ENCODE assay signal across 16 mouse cellular contexts in the genomic region with DNA sequence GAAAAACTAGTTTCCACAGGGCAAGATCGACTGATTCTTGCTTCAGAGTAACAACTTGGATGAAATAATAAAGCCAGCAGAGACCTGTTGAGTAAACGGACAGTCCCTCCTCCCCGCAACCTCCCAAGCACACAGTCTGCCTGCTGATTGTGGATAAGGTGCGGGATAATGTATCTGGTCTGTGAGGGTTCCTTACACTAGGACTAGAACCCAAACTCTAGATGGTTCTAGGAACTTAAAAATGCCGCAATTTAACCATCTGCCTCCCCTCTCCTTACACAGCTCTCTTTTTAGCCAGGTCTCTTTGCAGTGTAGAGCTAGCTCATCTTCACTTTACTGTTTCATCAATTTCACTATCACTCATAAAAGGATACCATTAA. TPM values are rescaled to one million over a fixed set of nuclear protein-coding genes. Genes with fewer than 3 reads are reported as not detected.
DNase-seq lines count a peak whose midpoint lies in the region; ATAC-seq lines count a peak whose summit lies in the region.
"Had no signal": no experiment of that assay in that cellular context is flagged by ENCODE, and none has a peak within 500 bp of the region (broad histone marks: within the 10 kb centered on the region; RNA-seq: fewer than 3 reads in every experiment).

No protein-coding gene starts in this region.

- no peaks in the 10 kb centered on the region for H3K27me3 ChIP-seq in embryonic facial prominence, embryonic 11.5 days (ENCODE audit: control insufficient read depth, insufficient read depth, low read length)
- no peaks in the 10 kb centered on the region; the same call in 1 of the 2 replicates for H3K27me3 ChIP-seq in forebrain, embryonic 11.5 days (ENCODE audit: control insufficient read depth, insufficient read depth, low read length)
- no peaks in the 10 kb centered on the region for H3K27me3 ChIP-seq in hindbrain, embryonic 15.5 days
- 0 out of 2 replicates have a peak, but pooled peaks cover 3% of the 10 kb centered on the region for H3K27me3 ChIP-seq in midbrain, embryonic 13.5 days
- H3K27me3 ChIP-seq: CH12.LX had no signal

- no peak for DNase-seq in embryonic facial prominence, embryonic 11.5 days (ENCODE audit: low spot score)
- no peak for DNase-seq in forebrain, embryonic 11.5 days (ENCODE audit: low spot score)
- DNase-seq in ovary, postnatal 10 days (ENCODE audit: low spot score), result no peak
- no peak for DNase-seq in thymus, postnatal 4 days
- no peak for DNase-seq in right cerebral cortex, postnatal 14 days
- DNase-seq in left cerebral cortex, adult 11 months (ENCODE audit: low spot score), result no peak
- DNase-seq: adrenal gland, adult 8-10 months; gastrocnemius, postnatal 36 days; heart, postnatal 36 days; kidney, postnatal 36 days had no signal

- H3K4me1 ChIP-seq in embryonic facial prominence, embryonic 11.5 days (ENCODE audit: control insufficient read depth, insufficient read depth, low read length), result no peaks in the 10 kb centered on the region
- peaks cover 7% of the 10 kb centered on the region; the same call in 1 of the 2 replicates for H3K4me1 ChIP-seq in forebrain, embryonic 11.5 days (replicated peaks; ENCODE audit: control insufficient read depth, insufficient read depth, low read length)
- H3K4me1 ChIP-seq in hindbrain, embryonic 15.5 days (replicated peaks), result peaks cover 15% of the 10 kb centered on the region
- H3K4me1 ChIP-seq in midbrain, embryonic 13.5 days (replicated peaks), result peaks cover 16% of the 10 kb centered on the region

- H3K9me3 ChIP-seq in embryonic facial prominence, embryonic 11.5 days (replicated peaks; ENCODE audit: control insufficient read depth, low read length), result no peaks in the 10 kb centered on the region
- no peaks in the 10 kb centered on the region for H3K9me3 ChIP-seq in forebrain, embryonic 11.5 days (ENCODE audit: control insufficient read depth, low read length)
- H3K9me3 ChIP-seq in hindbrain, embryonic 15.5 days, result no peaks in the 10 kb centered on the region
- no peaks in the 10 kb centered on the region; the same call in 1 of the 2 replicates for H3K9me3 ChIP-seq in midbrain, embryonic 13.5 days

- peak; percentile 29; the same call in 1 of the 2 replicates for ATAC-seq in embryonic facial prominence, embryonic 11.5 days (replicated peaks; ENCODE audit: insufficient number of reproducible peaks, low FRiP score, low TSS enrichment, low read depth)
- peak; percentile 68 for ATAC-seq in forebrain, embryonic 11.5 days (replicated peaks; ENCODE audit: low FRiP score)
- ATAC-seq in hindbrain, embryonic 15.5 days (ENCODE audit: low FRiP score, low read depth), result peak; percentile 72
- ATAC-seq in midbrain, embryonic 13.5 days, result peak; percentile 77
- ATAC-seq: Patski had no signal

- H3K4me2 ChIP-seq in embryonic facial prominence, embryonic 11.5 days (ENCODE audit: low read depth, low read length), result no peak overlapping the region
- peak overlapping the region; percentile 11; the same call in 1 of the 2 replicates for H3K4me2 ChIP-seq in forebrain, embryonic 11.5 days (ENCODE audit: low read depth, low read length, severe bottlenecking)
- peak overlapping the region; percentile 49 for H3K4me2 ChIP-seq in hindbrain, embryonic 15.5 days
- H3K4me2 ChIP-seq in midbrain, embryonic 13.5 days (replicated peaks), result peak overlapping the region; percentile 45
- H3K4me2 ChIP-seq: lung, embryonic 14.5 days had no signal

- H3K4me3 ChIP-seq in embryonic facial prominence, embryonic 11.5 days (ENCODE audit: low read depth, low read length), result no peak overlapping the region
- H3K4me3 ChIP-seq in forebrain, embryonic 11.5 days (ENCODE audit: low read depth, low read length), result no peak overlapping the region
- H3K4me3 ChIP-seq in hindbrain, embryonic 15.5 days, result peak overlapping the region; percentile 5; the same call in 1 of the 2 replicates
- H3K4me3 ChIP-seq in midbrain, embryonic 13.5 days (replicated peaks), result peak overlapping the region; percentile 20; the same call in 1 of the 2 replicates

- H3K27ac ChIP-seq in embryonic facial prominence, embryonic 11.5 days (replicated peaks; ENCODE audit: low read depth, low read length), result no peak overlapping the region
- peak overlapping the region; percentile 37; the same call in 1 of the 2 replicates for H3K27ac ChIP-seq in forebrain, embryonic 11.5 days (ENCODE audit: low read depth, low read length)
- peak overlapping the region; percentile 70 for H3K27ac ChIP-seq in hindbrain, embryonic 15.5 days (replicated peaks)
- peak overlapping the region; percentile 63; the same call in 1 of the 2 replicates for H3K27ac ChIP-seq in midbrain, embryonic 13.5 days
- H3K27ac ChIP-seq: stomach, postnatal 0 days had no signal

- no peak overlapping the region for H3K9ac ChIP-seq in embryonic facial prominence, embryonic 11.5 days (replicated peaks; ENCODE audit: low read length)
- no peak overlapping the region; the same call in 1 of the 2 replicates for H3K9ac ChIP-seq in forebrain, embryonic 11.5 days (ENCODE audit: low read length)
- H3K9ac ChIP-seq in hindbrain, embryonic 15.5 days, result no peak overlapping the region
- H3K9ac ChIP-seq in midbrain, embryonic 13.5 days (replicated peaks), result no peak overlapping the region
- H3K9ac ChIP-seq: lung, embryonic 14.5 days had no signal

- 39% methylated on average over 5 of the region's 5 CpGs for WGBS in embryonic facial prominence, embryonic 11.5 days
- 19% methylated on average over 5 of the region's 5 CpGs for WGBS in forebrain, embryonic 11.5 days
- WGBS in hindbrain, embryonic 15.5 days, result 17% methylated on average over 5 of the region's 5 CpGs
- WGBS in midbrain, embryonic 13.5 days, result 14% methylated on average over 5 of the region's 5 CpGs

- H3K36me3 ChIP-seq in embryonic facial prominence, embryonic 11.5 days (replicated peaks; ENCODE audit: control insufficient read depth, insufficient read depth, low read depth, low read length), result no peaks in the 10 kb centered on the region
- no peaks in the 10 kb centered on the region for H3K36me3 ChIP-seq in forebrain, embryonic 11.5 days (ENCODE audit: control insufficient read depth, insufficient read depth, low read length)
- H3K36me3 ChIP-seq in hindbrain, embryonic 15.5 days, result no peaks in the 10 kb centered on the region
- H3K36me3 ChIP-seq in midbrain, embryonic 13.5 days, result no peaks in the 10 kb centered on the region

RNA-seq across cellular contexts. Expression of a gene that starts 18.8 kb away (rescaled TPM):
- 0.21 and 0.32 TPM in 2 replicates for polyA plus RNA-seq in embryonic facial prominence, embryonic 11.5 days (2014; fragmentation: Nextera tagmentation; extraction: Ambion mirVana)
- 0.37 and 0.71 TPM in 2 replicates for polyA plus RNA-seq in forebrain, embryonic 11.5 days (2014; fragmentation: Nextera tagmentation; extraction: Ambion mirVana)
- 0.30 and 0.60 TPM in 2 replicates for polyA plus RNA-seq in hindbrain, embryonic 15.5 days (2015; fragmentation: Nextera tagmentation; extraction: Ambion mirVana)
- polyA plus RNA-seq in midbrain, embryonic 13.5 days (2015; fragmentation: Nextera tagmentation; extraction: Ambion mirVana), result 0.40 and 1.1 TPM in 2 replicates

RNA-seq across cellular contexts. Expression of a gene that starts 33.8 kb away (rescaled TPM):
- polyA plus RNA-seq in embryonic facial prominence, embryonic 11.5 days (2014; fragmentation: Nextera tagmentation; extraction: Ambion mirVana), result 7.8 and 9.1 TPM in 2 replicates
- 15.3 and 19.9 TPM in 2 replicates for polyA plus RNA-seq in forebrain, embryonic 11.5 days (2014; fragmentation: Nextera tagmentation; extraction: Ambion mirVana)
- polyA plus RNA-seq in hindbrain, embryonic 15.5 days (2015; fragmentation: Nextera tagmentation; extraction: Ambion mirVana), result 28.9 and 31.1 TPM in 2 replicates
- polyA plus RNA-seq in midbrain, embryonic 13.5 days (2015; fragmentation: Nextera tagmentation; extraction: Ambion mirVana), result 14.9 and 15.2 TPM in 2 replicates

Comparison
In these comparisons a context has a peak if more than half of its experiments do, and no peak if none do; other contexts are left out.
1. H3K4me3 ChIP-seq: peak in hindbrain, embryonic 15.5 days (single experiment) and midbrain, embryonic 13.5 days (single experiment); none in embryonic facial prominence, embryonic 11.5 days (single experiment) and forebrain, embryonic 11.5 days (single experiment).
2. Peak in every context shown above with its lines, with median percentiles within 50 percentile points of each other: ATAC-seq.